ENCODE assay signal across 8 mouse cellular contexts in genomic region chr17:15247546-15248416, GRCm38 (mm10).
DNase-seq lines count a peak whose midpoint lies in the region; ATAC-seq and TF ChIP-seq lines count a peak whose summit lies in the region.

No protein-coding gene starts in this region.

- no peaks in the 10 kb centered on the region for H3K27me3 ChIP-seq in lung, embryonic 14.5 days (ENCODE audit: insufficient read depth, low read length)
- H3K27me3 ChIP-seq in lung, postnatal 0 days (replicated peaks; ENCODE audit: insufficient read depth, low read length): no peaks in the 10 kb centered on the region
- H3K27me3 ChIP-seq in hindbrain, embryonic 16.5 days (replicated peaks; ENCODE audit: control insufficient read depth, insufficient read depth, low read length): no peaks in the 10 kb centered on the region; the same call in 1 of the 2 replicates

- TF ChIP-seq CTCF in lung, embryonic 14.5 days (IDR thresholded peaks at IDR 0.05; ENCODE audit: low read depth): no peak
- TF ChIP-seq CTCF in lung, postnatal 0 days (IDR thresholded peaks at IDR 0.05): no peak

- TF ChIP-seq EP300 in lung, postnatal 0 days (IDR thresholded peaks at IDR 0.05): no peak

- H3K4me2 ChIP-seq in lung, embryonic 14.5 days: no peak overlapping the region
- no peak overlapping the region for H3K4me2 ChIP-seq in lung, postnatal 0 days (replicated peaks; ENCODE audit: low read depth, low read length)
- H3K4me2 ChIP-seq in hindbrain, embryonic 16.5 days (ENCODE audit: low read length): peak overlapping the region; percentile 29

- H3K4me3 ChIP-seq in lung, embryonic 14.5 days (ENCODE audit: low read depth, low read length): no peak overlapping the region
- no peak overlapping the region for H3K4me3 ChIP-seq in lung, postnatal 0 days (ENCODE audit: low read depth, low read length)
- H3K4me3 ChIP-seq in hindbrain, embryonic 16.5 days (ENCODE audit: low read length): no peak overlapping the region

- peak; percentile 52; the same call in 1 of the 2 replicates for ATAC-seq in lung, embryonic 14.5 days (ENCODE audit: insufficient read depth)
- ATAC-seq in lung, postnatal 0 days: no peak
- peak; percentile 95 for ATAC-seq in hindbrain, embryonic 16.5 days
- ATAC-seq in frontal cortex, adult (ENCODE audit: low TSS enrichment): no peak
- no peak for ATAC-seq in erythroid progenitor cell, adult 5-6 weeks (replicated peaks; ENCODE audit: low FRiP score, poor library complexity, severe bottlenecking)

- H3K36me3 ChIP-seq in lung, embryonic 14.5 days (ENCODE audit: insufficient read depth): no peaks in the 10 kb centered on the region
- H3K36me3 ChIP-seq in lung, postnatal 0 days (ENCODE audit: insufficient read depth, low read length): no peaks in the 10 kb centered on the region
- H3K36me3 ChIP-seq in hindbrain, embryonic 16.5 days (ENCODE audit: control insufficient read depth, insufficient read depth, low read length): no peaks in the 10 kb centered on the region

- no peak overlapping the region for H3K9ac ChIP-seq in lung, embryonic 14.5 days
- H3K9ac ChIP-seq in lung, postnatal 0 days (replicated peaks; ENCODE audit: low read depth): no peak overlapping the region
- H3K9ac ChIP-seq in hindbrain, embryonic 16.5 days (ENCODE audit: low read depth, low read length): peak overlapping the region; percentile 32

- H3K27ac ChIP-seq in lung, embryonic 14.5 days (ENCODE audit: low read depth): no peak overlapping the region
- H3K27ac ChIP-seq in lung, postnatal 0 days (ENCODE audit: low read length): no peak overlapping the region
- H3K27ac ChIP-seq in hindbrain, embryonic 16.5 days (ENCODE audit: low read depth, low read length): peak overlapping the region; percentile 36; the same call in 1 of the 2 replicates

- 5% methylated on average over 20 of the region's 20 CpGs for WGBS in lung, embryonic 14.5 days
- 15% methylated on average over 20 of the region's 20 CpGs for WGBS in lung, postnatal 0 days
- 2% methylated on average over 20 of the region's 20 CpGs for WGBS in hindbrain, embryonic 16.5 days

- H3K9me3 ChIP-seq in lung, embryonic 14.5 days (ENCODE audit: low read depth, low read length): no peaks in the 10 kb centered on the region
- H3K9me3 ChIP-seq in lung, postnatal 0 days (ENCODE audit: low read length): no peaks in the 10 kb centered on the region
- H3K9me3 ChIP-seq in hindbrain, embryonic 16.5 days (ENCODE audit: control insufficient read depth, low read length): no peaks in the 10 kb centered on the region

- DNase-seq in lung, embryonic 14.5 days: no peak
- no peak for DNase-seq in lung, postnatal 0 days (ENCODE audit: low spot score)
- peak; percentile 92 for DNase-seq in embryo, embryonic 9.5 days (ENCODE audit: extremely low spot score)
- peak; percentile 97 for DNase-seq in retina, postnatal 1 day
- no peak for DNase-seq in thymus, postnatal 0 days (ENCODE audit: low spot score)

- H3K4me1 ChIP-seq in lung, embryonic 14.5 days (ENCODE audit: insufficient read depth): no peaks in the 10 kb centered on the region
- no peaks in the 10 kb centered on the region for H3K4me1 ChIP-seq in lung, postnatal 0 days (ENCODE audit: insufficient read depth, low read depth, low read length)
- H3K4me1 ChIP-seq in hindbrain, embryonic 16.5 days (ENCODE audit: control insufficient read depth, insufficient read depth, low read depth, low read length): peaks cover 8% of the 10 kb centered on the region

Comparison
In these comparisons a context has a peak if more than half of its experiments do, and no peak if none do; other contexts are left out.
1. ATAC-seq: peak in lung, embryonic 14.5 days (single experiment) and hindbrain, embryonic 16.5 days (single experiment); none in lung, postnatal 0 days (single experiment), frontal cortex, adult (single experiment) and erythroid progenitor cell, adult 5-6 weeks (single experiment).
2. DNase-seq: peak in embryo, embryonic 9.5 days (single experiment) and retina, postnatal 1 day (single experiment); none in lung, embryonic 14.5 days (single experiment), lung, postnatal 0 days (single experiment) and thymus, postnatal 0 days (single experiment).